Mouse (Mus musculus): ENCODE data around the gene Angpt4. TPM values are rescaled to one million over a fixed set of nuclear protein-coding genes. Genes with fewer than 3 reads are reported as not detected.
A peak's percentile ranks its signal among the peaks of the same experiment; 100 is the strongest.

The Angpt4 gene
- polyA plus RNA-seq, 1 experiment from 2014 or later: 0.11 TPM

- ATAC-seq (ENCODE audit: insufficient number of reproducible peaks, insufficient read depth, low FRiP score, low TSS enrichment, low read depth): no peak
- Histone ChIP-seq H3K9ac (replicated peaks) (no peak overlapping the region), H3K4me1 (replicated peaks) (peaks cover 40% of the 10 kb centered on the region)
Observed at GRCm38 (mm10) chr2:151915111-151915510, 4.1 kb downstream of the Angpt4 start.

DNA sequence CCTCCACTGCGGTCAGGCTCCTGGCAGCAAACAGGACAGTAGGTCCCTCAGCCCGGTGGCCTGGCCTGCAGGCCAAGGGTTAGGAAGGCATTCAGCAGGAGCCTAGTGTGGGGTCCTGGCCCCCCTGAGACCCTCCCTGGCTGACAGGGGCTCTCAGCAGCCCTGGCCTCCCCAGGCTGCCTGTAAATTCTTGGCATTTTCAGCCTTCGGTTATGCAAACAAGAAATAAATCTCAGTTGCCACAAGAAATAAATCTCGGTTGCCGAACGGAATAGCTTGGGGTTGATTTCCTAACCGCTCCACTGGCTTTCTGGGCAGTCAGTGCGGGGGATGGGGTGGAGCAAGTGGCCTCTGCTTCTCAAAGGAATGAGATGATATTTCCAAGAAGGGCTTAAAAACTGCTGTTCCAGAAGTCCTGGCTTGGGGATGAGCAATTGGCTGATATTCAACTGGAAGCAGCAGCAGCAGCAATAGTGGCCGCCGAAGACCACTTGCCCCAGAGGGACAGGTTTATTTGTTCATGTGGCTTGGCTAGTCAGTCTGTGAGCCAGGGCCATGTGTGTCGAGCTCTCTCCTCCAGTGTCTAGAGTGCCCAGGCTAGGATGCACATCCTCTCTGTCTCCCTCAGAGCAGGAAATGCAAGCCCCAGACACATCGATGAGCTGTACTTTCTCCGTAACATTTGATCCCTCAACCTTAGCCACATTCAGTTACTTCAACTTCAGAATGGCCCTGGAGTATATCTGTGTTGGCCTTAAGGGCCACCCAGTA, 5.2 kb downstream of the Angpt4 start:
- no peaks in the 10 kb centered on the region for H3K36me3 ChIP-seq
- 0 out of 2 replicates have a peak, but pooled peaks cover 2% of the 10 kb centered on the region for H3K27me3 ChIP-seq
- no peaks in the 10 kb centered on the region for H3K9me3 ChIP-seq
- no peak overlapping the region for H3K4me3 ChIP-seq (replicated peaks)
- ATAC-seq (ENCODE audit: insufficient number of reproducible peaks, insufficient read depth, low FRiP score, low TSS enrichment, low read depth): no peak
- 45% methylated on average over 13 of the region's 13 CpGs for WGBS
- peak overlapping the region; percentile 32; the same call in 1 of the 2 replicates for H3K9ac ChIP-seq (replicated peaks)
- H3K4me1 ChIP-seq (replicated peaks): peaks cover 33% of the 10 kb centered on the region
- H3K4me2 ChIP-seq: no peak overlapping the region
- H3K27ac ChIP-seq: no peak overlapping the region

More at GRCm38 (mm10) chr2:151915111-151915510, 4.1 kb downstream of the Angpt4 start:
- 9% methylated on average over 2 of the region's 2 CpGs for WGBS
- Histone ChIP-seq H3K36me3 (no peaks in the 10 kb centered on the region), H3K4me2 (no peak overlapping the region), H3K27ac (no peak overlapping the region), H3K9me3 (no peaks in the 10 kb centered on the region), H3K4me3 (replicated peaks) (no peak overlapping the region), H3K27me3 (0 out of 2 replicates have a peak, but pooled peaks cover 2% of the 10 kb centered on the region)

DNA sequence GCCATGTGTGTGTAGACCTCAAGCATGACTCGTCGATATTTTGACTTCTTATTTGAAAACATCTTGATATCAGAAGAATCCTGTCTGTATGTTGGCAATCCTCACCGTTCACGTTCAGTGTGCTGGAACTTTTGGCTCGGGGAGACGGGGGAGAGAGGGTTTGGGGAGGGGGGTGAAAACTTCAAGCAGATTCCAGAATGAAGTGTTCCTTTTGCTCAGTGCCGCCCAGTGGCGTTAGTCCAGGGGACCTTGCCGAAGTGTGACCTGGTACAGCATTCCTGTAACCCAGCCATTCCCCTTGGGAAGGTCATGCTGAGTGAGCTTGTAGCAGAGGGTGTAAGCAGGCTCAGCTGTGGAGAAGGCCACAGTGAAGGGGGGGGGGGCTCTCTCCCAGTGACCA, 8.1 kb downstream of the Angpt4 start:
- no peak overlapping the region for H3K4me2 ChIP-seq
- H3K27ac ChIP-seq: no peak overlapping the region
- H3K36me3 ChIP-seq: no peaks in the 10 kb centered on the region
- 51% methylated on average over 9 of the region's 9 CpGs for WGBS
- no peak overlapping the region for H3K9ac ChIP-seq (replicated peaks)
- H3K4me1 ChIP-seq (replicated peaks): peaks cover 38% of the 10 kb centered on the region
- ATAC-seq (ENCODE audit: insufficient number of reproducible peaks, insufficient read depth, low FRiP score, low TSS enrichment, low read depth): no peak
- 0 out of 2 replicates have a peak, but pooled peaks cover 2% of the 10 kb centered on the region for H3K27me3 ChIP-seq
- no peaks in the 10 kb centered on the region for H3K9me3 ChIP-seq
- H3K4me3 ChIP-seq (replicated peaks): no peak overlapping the region

- no peak overlapping the region for H3K9ac ChIP-seq (replicated peaks)
- H3K4me1 ChIP-seq (replicated peaks): peaks cover 31% of the 10 kb centered on the region
- H3K9me3 ChIP-seq: no peaks in the 10 kb centered on the region
- no peak overlapping the region for H3K4me2 ChIP-seq
- H3K4me3 ChIP-seq (replicated peaks): no peak overlapping the region
- WGBS: 56% methylated on average over 8 of the region's 8 CpGs
- H3K36me3 ChIP-seq: no peaks in the 10 kb centered on the region
- 0 out of 2 replicates have a peak overlapping the region, but pooled peaks have one; percentile 12 for H3K27ac ChIP-seq
- H3K27me3 ChIP-seq: 0 out of 2 replicates have a peak, but pooled peaks cover 2% of the 10 kb centered on the region
- no peak for ATAC-seq (ENCODE audit: insufficient number of reproducible peaks, insufficient read depth, low FRiP score, low TSS enrichment, low read depth)
Observed at GRCm38 (mm10) chr2:151921068-151921467, 10.1 kb downstream of the Angpt4 start.

- 0 out of 2 replicates have a peak overlapping the region, but pooled peaks have one; percentile 12 for H3K27ac ChIP-seq
- H3K36me3 ChIP-seq: no peaks in the 10 kb centered on the region
- 0 out of 2 replicates have a peak, but pooled peaks cover 2% of the 10 kb centered on the region for H3K27me3 ChIP-seq
- peaks cover 25% of the 10 kb centered on the region for H3K4me1 ChIP-seq (replicated peaks)
- H3K4me2 ChIP-seq: no peak overlapping the region
- H3K4me3 ChIP-seq (replicated peaks): no peak overlapping the region
- WGBS: 19% methylated on average over 4 of the region's 4 CpGs
- no peaks in the 10 kb centered on the region for H3K9me3 ChIP-seq
- no peak overlapping the region for H3K9ac ChIP-seq (replicated peaks)
- ATAC-seq (ENCODE audit: insufficient number of reproducible peaks, insufficient read depth, low FRiP score, low TSS enrichment, low read depth): peak; percentile 32; the same call in 1 of the 2 replicates
Observed at GRCm38 (mm10) chr2:151921596-151921995, 10.6 kb downstream of the Angpt4 start.

DNA sequence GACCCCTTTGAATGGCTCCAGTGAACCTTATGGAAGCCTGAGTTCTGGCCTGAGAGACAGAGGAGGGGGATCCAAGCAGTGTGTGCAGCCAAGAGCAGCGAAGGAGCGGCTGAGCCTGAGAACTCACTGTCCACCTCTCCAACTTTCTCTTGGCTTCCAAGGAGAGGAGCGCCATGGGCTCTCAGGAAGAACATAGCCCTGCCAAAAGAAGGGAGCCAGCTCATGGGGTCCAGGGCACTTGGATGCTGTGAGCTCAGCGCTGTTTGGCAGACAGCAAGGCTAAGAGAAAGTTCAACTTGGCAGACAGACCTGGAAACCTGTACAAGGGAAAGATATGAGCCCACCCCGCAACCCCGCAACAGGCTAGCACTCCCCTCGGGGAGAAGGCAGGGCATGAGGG, 13.3 kb downstream of the Angpt4 start:
- Histone ChIP-seq H3K4me3 (replicated peaks) (no peak overlapping the region), H3K9ac (replicated peaks) (no peak overlapping the region), H3K4me1 (replicated peaks) (peaks cover 14% of the 10 kb centered on the region; the same call in 1 of the 2 replicates), H3K9me3 (no peaks in the 10 kb centered on the region), H3K36me3 (no peaks in the 10 kb centered on the region), H3K27ac (no peak overlapping the region), H3K4me2 (no peak overlapping the region), H3K27me3 (no peaks in the 10 kb centered on the region)
- ATAC-seq (ENCODE audit: insufficient number of reproducible peaks, insufficient read depth, low FRiP score, low TSS enrichment, low read depth): no peak
- WGBS: 82% methylated on average over 7 of the region's 7 CpGs

- Histone ChIP-seq H3K36me3 (no peaks in the 10 kb centered on the region), H3K4me1 (replicated peaks) (peaks cover 13% of the 10 kb centered on the region; the same call in 1 of the 2 replicates), H3K4me3 (replicated peaks) (no peak overlapping the region), H3K9ac (replicated peaks) (no peak overlapping the region), H3K27ac (no peak overlapping the region), H3K4me2 (no peak overlapping the region), H3K9me3 (no peaks in the 10 kb centered on the region), H3K27me3 (no peaks in the 10 kb centered on the region)
- WGBS: 62% methylated on average over 4 of the region's 4 CpGs
- no peak for ATAC-seq (ENCODE audit: insufficient number of reproducible peaks, insufficient read depth, low FRiP score, low TSS enrichment, low read depth)
Observed at GRCm38 (mm10) chr2:151925715-151926114, 14.7 kb downstream of the Angpt4 start.

GRCm38 (mm10) chr2:151927103-151927502, 16.1 kb downstream of the Angpt4 start:
- H3K36me3 ChIP-seq: no peaks in the 10 kb centered on the region
- H3K27ac ChIP-seq: no peak overlapping the region

DNA sequence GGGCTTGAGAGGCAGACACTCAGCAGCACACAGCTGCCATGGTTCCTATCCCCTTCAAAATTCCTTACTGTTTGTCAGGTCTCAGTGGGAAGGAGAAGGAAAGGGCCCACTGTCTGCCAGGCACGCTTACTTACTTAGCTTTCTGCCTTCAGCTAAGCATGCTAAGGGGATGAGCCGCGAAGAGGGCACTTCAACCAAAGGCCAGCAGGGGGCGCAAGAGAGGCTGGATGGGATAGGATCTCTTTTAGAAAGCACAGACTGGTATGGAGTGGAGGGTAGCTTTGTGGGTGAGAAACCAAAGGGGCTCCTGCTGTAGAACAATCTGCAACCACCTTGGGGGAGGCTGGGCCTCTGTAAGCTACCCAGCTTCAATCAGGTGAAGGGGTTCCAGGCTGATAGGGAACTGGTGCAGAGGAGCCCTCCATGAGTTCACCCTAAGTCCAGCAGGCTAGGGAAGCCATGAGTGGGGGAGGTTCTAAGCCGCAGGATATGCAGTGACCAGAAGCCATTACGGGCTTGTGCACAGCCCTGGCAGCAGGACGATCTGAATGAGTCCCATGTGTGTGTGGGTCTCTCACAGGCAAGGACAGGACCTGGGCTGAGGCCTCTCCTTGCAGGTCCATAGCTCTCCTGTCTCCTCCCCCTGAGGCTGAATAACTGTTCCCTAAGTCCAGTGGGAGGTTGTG, 19.5 kb downstream of the Angpt4 start:
- Histone ChIP-seq H3K4me3 (replicated peaks) (no peak overlapping the region), H3K9ac (replicated peaks) (no peak overlapping the region), H3K4me2 (no peak overlapping the region), H3K9me3 (no peaks in the 10 kb centered on the region), H3K36me3 (no peaks in the 10 kb centered on the region), H3K4me1 (replicated peaks) (no peaks in the 10 kb centered on the region), H3K27me3 (no peaks in the 10 kb centered on the region), H3K27ac (no peak overlapping the region)
- WGBS: 34% methylated on average over 7 of the region's 7 CpGs
- ATAC-seq (ENCODE audit: insufficient number of reproducible peaks, insufficient read depth, low FRiP score, low TSS enrichment, low read depth): no peak

More at GRCm38 (mm10) chr2:151927103-151927502, 16.1 kb downstream of the Angpt4 start:
- Histone ChIP-seq H3K9ac (replicated peaks) (no peak overlapping the region), H3K9me3 (no peaks in the 10 kb centered on the region), H3K4me3 (replicated peaks) (no peak overlapping the region), H3K4me1 (replicated peaks) (0 out of 2 replicates have a peak, but pooled peaks cover under 1% of the 10 kb centered on the region), H3K4me2 (no peak overlapping the region), H3K27me3 (no peaks in the 10 kb centered on the region)
- 88% methylated on average over 11 of the region's 11 CpGs for WGBS
- no peak for ATAC-seq (ENCODE audit: insufficient number of reproducible peaks, insufficient read depth, low FRiP score, low TSS enrichment, low read depth)

DNA sequence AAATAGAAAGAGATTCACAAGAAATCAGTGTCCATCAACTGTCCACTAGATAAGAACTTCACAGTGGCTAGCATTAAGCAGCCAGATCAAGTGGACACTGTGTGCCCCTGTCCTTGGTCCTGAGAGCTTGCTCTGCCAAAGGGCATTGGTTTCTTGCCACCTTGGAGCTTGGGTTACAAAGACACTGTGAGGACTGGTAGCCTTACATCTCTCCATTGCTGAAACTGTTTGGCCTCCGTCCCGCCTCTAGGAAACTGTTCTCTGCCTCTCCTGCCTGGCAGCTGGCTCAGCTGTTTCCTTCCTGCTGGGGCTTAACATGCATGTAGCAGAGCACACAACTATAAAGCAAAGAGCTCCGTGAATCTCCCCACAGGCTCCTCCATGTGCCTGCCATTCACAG, 26.9 kb downstream of the Angpt4 start:
- Histone ChIP-seq H3K4me3 (replicated peaks) (no peak overlapping the region), H3K4me1 (replicated peaks) (peaks cover 5% of the 10 kb centered on the region; the same call in 1 of the 2 replicates), H3K36me3 (no peaks in the 10 kb centered on the region), H3K4me2 (no peak overlapping the region), H3K9me3 (no peaks in the 10 kb centered on the region), H3K9ac (replicated peaks) (no peak overlapping the region), H3K27me3 (no peaks in the 10 kb centered on the region), H3K27ac (no peak overlapping the region)
- no peak for ATAC-seq (ENCODE audit: insufficient number of reproducible peaks, insufficient read depth, low FRiP score, low TSS enrichment, low read depth)
- 62% methylated on average over 3 of the region's 3 CpGs for WGBS

GRCm38 (mm10) chr2:151938780-151939200, 27.8 kb downstream of the Angpt4 start:
- H3K4me3 ChIP-seq (replicated peaks): no peak overlapping the region
- H3K27ac ChIP-seq: no peak overlapping the region
- ATAC-seq (ENCODE audit: insufficient number of reproducible peaks, insufficient read depth, low FRiP score, low TSS enrichment, low read depth): no peak
- H3K4me1 ChIP-seq (replicated peaks): peaks cover 5% of the 10 kb centered on the region; the same call in 1 of the 2 replicates
- H3K4me2 ChIP-seq: no peak overlapping the region
- H3K9ac ChIP-seq (replicated peaks): no peak overlapping the region
- no peaks in the 10 kb centered on the region for H3K27me3 ChIP-seq
- H3K9me3 ChIP-seq: no peaks in the 10 kb centered on the region
- WGBS: 54% methylated on average over 11 of the region's 11 CpGs
- H3K36me3 ChIP-seq: no peaks in the 10 kb centered on the region
